Mouse (Mus musculus): ENCODE measurements at regions not wholly inside any gene's neighbourhood (a gene's known extent, or its start where the extent isn't known, plus 50 kb on each side); places are given as distances from the start of the nearest gene placed in this dataset.

GRCm38 (mm10) chr13:48192476-48192875, 68.6 kb upstream of the Id4 start:
- DNase-seq (ENCODE audit: low spot score in 2 of 2), result no peak

- DNase-seq (ENCODE audit: low spot score in 2 of 2), result no peak
Measured at GRCm38 (mm10) chr13:48193942-48194341, 67.1 kb upstream of the Id4 start.

- no peak for DNase-seq (ENCODE audit: low spot score in 2 of 2)
Measured at GRCm38 (mm10) chr13:48207824-48208223, 53.2 kb upstream of the Id4 start.
